Mouse (Mus musculus) limb, embryonic 14.5 days (tissue): ENCODE measurements around the gene Abcb8. TPM values are rescaled to one million over a fixed set of nuclear protein-coding genes. Genes with fewer than 3 reads are reported as not detected.

Experiments used
- ATAC-seq: fragments of 200-750 bp; cut with Nextera tagmentation; 2 replicates; pipeline ENCODE4 v1.8.0; 2017; ENCODE audit warnings: low read depth, moderate number of reproducible peaks, moderate TSS enrichment; ENCODE audit not compliant: low FRiP score
- DNase-seq: peaks from one replicate; pipeline ENCODE4 v3.0.0-alpha.2; 2015; ENCODE audit warnings: low spot score
- H3K27ac ChIP-seq: fragments of 300-500 bp; sonication (generic); replicated peaks from 2 replicates; pipeline ENCODE4 v1.5.1; 2014; ENCODE audit warnings: low read depth, mild to moderate bottlenecking, low read length, moderate library complexity, mixed read lengths
- H3K27me3 ChIP-seq: fragments of 300-500 bp; sonication (generic); 2 replicates; pipeline ENCODE4 v1.6.1; 2014; ENCODE audit warnings: low read length, mixed read lengths; ENCODE audit not compliant: control insufficient read depth, insufficient read depth
- H3K36me3 ChIP-seq: fragments of 300-500 bp; sonication (generic); 2 replicates; pipeline ENCODE4 v1.6.1; 2014; ENCODE audit warnings: mild to moderate bottlenecking, low read length, moderate library complexity, mixed read lengths; ENCODE audit not compliant: control insufficient read depth, insufficient read depth
- H3K4me1 ChIP-seq: fragments of 300-500 bp; sonication (generic); 2 replicates; pipeline ENCODE4 v1.6.1; 2014; ENCODE audit warnings: antibody characterized with exemption, low read length, mixed read lengths; ENCODE audit not compliant: control insufficient read depth, insufficient read depth
- H3K4me2 ChIP-seq: fragments of 300-500 bp; sonication (generic); replicated peaks from 2 replicates; pipeline ENCODE4 v1.6.1; 2014; ENCODE audit warnings: low read depth, mild to moderate bottlenecking, low read length, moderate library complexity; ENCODE audit not compliant: severe bottlenecking
- H3K4me3 ChIP-seq: fragments of 300-500 bp; sonication (generic); replicated peaks from 2 replicates; pipeline ENCODE4 v1.5.1; 2014; ENCODE audit warnings: low read length
- H3K9ac ChIP-seq: fragments of 300-500 bp; sonication (generic); 2 replicates; pipeline ENCODE4 v1.6.1; 2014; ENCODE audit warnings: mild to moderate bottlenecking, low read depth, low read length, moderate library complexity; ENCODE audit not compliant: severe bottlenecking
- H3K9me3 ChIP-seq: fragments of 300-500 bp; sonication (generic); 2 replicates; pipeline ENCODE4 v1.6.1; 2016; ENCODE audit warnings: low read length; ENCODE audit not compliant: control insufficient read depth
- POLR2A ChIP-seq: fragments of 200-500 bp; IDR thresholded peaks from 2 replicates; pipeline ENCODE4 v1.8.0; 2012; ENCODE audit warnings: inconsistent platforms, mild to moderate bottlenecking, moderate library complexity, borderline replicate concordance; ENCODE audit not compliant: insufficient read depth, insufficient read length; ENCODE audit errors: extremely low read depth
- WGBS: fragments of 180-500 bp; shearing (Covaris S2); extraction: QIAGEN DNeasy Blood & Tissue Kit; methylation state at CpG from one replicate; pipeline ENCODE4 v1.1.7; 2014; 5-methylcytosine and 5-hydroxymethylcytosine counted together
- polyA plus RNA-seq, 2 experiments: library from polyadenylated mRNA; depleted of rRNA in 1 of 2; stranded (reverse) in 1 of 2; unstranded in 1 of 2; fragments of >200 nt; fragmentation: Nextera tagmentation in 1 of 2; extraction: Ambion mirVana in 1 of 2; gene quantifications; 2 replicates each; pipeline versions ENCODE4 v1.2.1 to v1.2.3; 2012 to 2014

Abcb8 gene
- polyA plus RNA-seq, 2 experiments: 35.8 to 45.3 TPM

DNA sequence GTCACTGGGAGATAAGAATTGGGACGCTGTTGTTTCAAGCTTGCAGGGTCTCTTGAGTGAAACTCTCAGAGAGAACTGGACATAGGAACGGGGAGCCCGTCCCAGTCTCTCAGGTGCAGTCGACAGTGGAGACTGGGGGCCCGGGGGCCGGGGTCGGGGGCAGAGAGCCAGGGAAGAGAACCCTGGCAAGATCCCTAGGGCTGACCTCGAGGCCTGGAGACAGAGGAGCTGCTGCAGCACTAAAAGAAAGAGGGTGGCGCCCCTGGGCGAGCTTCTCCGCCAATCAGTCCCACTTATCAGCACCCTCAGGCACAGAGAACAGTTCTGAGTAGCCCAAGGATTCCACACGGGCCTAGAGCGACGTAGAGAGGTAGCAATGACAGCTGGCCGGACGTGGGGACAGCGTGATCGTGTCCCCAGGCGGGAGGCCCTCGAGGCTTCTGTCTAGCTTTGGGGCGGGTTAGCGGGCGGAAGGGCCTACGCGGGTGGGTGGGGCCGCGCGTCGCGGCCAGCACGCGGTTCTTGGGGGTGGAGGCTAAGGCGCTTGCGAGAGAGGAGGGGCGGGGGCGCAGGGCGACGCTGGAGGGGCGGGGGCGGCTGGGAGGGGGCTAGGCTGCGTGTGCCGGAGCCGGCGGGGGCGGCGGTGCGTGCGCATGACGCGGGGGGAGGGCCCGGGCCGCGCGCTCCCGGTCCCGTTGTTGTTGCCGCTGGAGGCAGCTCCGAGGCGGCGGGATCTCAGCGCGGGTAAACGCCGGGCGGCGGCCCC, 58.0 kb downstream of the Abcb8 start:
- WGBS: 3% methylated on average over 37 of the region's 66 CpGs
- no peaks in the 10 kb centered on the region for H3K27me3 ChIP-seq
- H3K9ac ChIP-seq: peak overlapping the region; percentile 87
- no peaks in the 10 kb centered on the region; the same call in 1 of the 2 replicates for H3K36me3 ChIP-seq
- H3K4me3 ChIP-seq: peak overlapping the region; percentile 91
- H3K4me2 ChIP-seq: peak overlapping the region; percentile 98
- H3K27ac ChIP-seq: peak overlapping the region; percentile 88
- TF ChIP-seq POLR2A: peak; percentile 53; the same call in 1 of the 2 replicates
- H3K9me3 ChIP-seq: no peaks in the 10 kb centered on the region
- DNase-seq (peak; percentile 87), ATAC-seq (peak; percentile 86)
- H3K4me1 ChIP-seq: peaks cover 38% of the 10 kb centered on the region

DNA sequence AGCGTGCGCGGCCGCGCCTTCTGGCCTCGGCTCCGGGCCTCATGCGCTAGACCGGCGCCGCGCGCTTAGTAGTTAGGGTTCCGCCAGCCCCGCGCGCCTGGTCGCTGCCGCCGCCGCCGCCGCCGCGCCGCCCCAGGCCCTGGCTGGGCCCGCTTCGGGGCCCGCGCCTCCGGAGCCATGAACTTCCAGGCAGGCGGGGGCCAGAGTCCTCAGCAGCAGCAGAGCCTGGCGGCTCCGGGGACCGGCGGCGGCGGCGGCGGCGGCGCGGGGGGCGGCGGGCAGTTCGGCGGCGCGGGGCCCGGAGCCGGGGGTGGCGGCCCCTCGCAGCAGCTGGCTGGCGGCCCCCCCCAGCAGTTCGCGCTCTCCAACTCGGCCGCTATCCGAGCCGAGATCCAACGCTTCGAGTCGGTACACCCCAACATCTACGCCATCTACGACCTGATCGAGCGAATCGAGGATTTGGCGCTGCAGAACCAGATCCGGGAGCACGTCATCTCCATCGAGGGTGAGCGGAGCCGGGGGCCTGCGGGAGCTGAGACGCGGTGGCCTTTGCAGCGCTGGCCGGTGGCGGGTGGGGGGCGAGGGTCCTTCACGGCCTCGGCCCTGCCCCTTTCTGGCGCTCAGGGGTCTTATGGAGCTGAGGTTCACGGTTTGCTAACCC, 58.7 kb downstream of the Abcb8 start, which contains the start of gene Agap3:
Gene Agap3 (plus strand): TSS at position 148 of the 661 bp plus-strand sequence.
- TF ChIP-seq POLR2A: no peak
- peak within 1 kb of the TSS; percentile 87 for H3K9ac ChIP-seq
- H3K9me3 ChIP-seq: no peaks in the 10 kb centered on the region
- peaks cover 34% of the 10 kb centered on the region for H3K4me1 ChIP-seq
- H3K36me3 ChIP-seq: no peaks in the 10 kb centered on the region; the same call in 1 of the 2 replicates
- H3K27ac ChIP-seq: peak within 1 kb of the TSS; percentile 88
- H3K4me2 ChIP-seq: peak within 1 kb of the TSS; percentile 98
- no peak for DNase-seq
- peak; percentile 0 for ATAC-seq
- no peaks in the 10 kb centered on the region for H3K27me3 ChIP-seq
- peak within 1 kb of the TSS; percentile 91 for H3K4me3 ChIP-seq
- under 1% methylated on average over 28 of the region's 85 CpGs for WGBS

DNA sequence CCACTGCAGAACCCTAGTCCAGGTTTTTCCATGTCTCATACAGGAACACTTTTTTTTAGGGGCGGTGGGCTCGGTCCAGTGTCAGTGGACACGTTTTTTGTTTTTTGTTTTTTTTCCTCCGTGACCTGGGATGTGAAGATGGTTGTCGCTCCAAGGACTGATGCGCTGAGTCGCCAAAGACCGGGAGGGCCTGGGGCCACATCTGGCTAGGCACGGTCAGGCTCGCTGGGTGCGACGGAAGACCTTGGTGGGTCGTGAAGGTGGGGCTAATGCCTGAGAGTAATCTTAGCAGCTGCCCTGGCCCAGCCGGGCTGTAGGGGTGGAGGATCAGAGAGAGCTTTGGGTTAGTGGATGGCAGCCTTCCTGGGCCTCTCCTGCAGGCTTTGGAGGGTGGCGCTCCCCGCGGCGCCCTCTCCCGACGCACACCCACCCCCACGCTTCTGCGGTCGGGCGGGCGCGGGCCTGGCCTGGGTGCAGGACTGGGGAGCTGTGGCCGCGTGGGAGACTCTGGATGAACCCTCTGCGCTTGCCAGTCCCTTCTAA, 59.3 kb downstream of the Abcb8 start:
- Histone ChIP-seq H3K27ac (peak overlapping the region; percentile 88), H3K4me1 (peaks cover 31% of the 10 kb centered on the region), H3K9ac (peak overlapping the region; percentile 87), H3K27me3 (no peaks in the 10 kb centered on the region), H3K4me3 (peak overlapping the region; percentile 91), H3K9me3 (no peaks in the 10 kb centered on the region), H3K4me2 (peak overlapping the region; percentile 98), H3K36me3 (peaks cover 4% of the 10 kb centered on the region; the same call in 1 of the 2 replicates)
- no peak for TF ChIP-seq POLR2A
- no peak for DNase-seq
- WGBS: 4% methylated on average over 25 of the region's 29 CpGs
- ATAC-seq: no peak

DNA sequence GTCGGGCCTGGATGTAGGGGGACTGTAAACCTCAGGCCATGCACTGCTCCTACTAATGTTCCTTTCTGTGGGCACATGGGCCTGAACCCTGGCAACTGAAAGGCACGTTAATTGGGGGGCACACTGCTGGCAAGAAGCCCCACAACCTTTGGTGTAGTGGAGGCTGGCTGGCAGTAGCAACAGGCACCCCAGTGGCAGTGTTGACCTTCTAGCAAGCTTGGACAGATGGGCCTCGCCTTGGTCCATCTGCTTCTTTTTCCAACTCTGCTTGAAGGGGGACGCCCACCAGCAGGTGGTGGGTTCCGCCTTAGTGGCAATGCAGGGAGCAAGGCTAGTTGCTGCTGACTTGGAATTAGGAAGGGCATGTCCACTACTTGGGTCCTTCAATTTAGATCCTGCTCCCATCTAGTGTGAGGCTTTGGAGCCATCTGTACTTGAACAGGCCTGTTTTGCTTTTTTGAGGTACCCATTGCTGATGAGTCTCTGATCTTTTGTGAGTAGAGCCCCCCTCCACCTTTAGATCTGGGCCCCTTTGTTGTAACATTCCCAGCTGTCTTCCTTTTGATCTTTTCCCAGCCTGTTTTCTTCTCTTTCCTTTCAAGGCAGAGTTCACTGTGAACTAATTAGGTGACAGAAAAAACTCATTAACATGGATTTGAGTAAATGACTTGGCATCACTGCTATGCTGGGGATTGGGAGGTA, 60.0 kb downstream of the Abcb8 start:
- ATAC-seq: no peak
- WGBS: 13% methylated on average over 5 of the region's 5 CpGs

DNA sequence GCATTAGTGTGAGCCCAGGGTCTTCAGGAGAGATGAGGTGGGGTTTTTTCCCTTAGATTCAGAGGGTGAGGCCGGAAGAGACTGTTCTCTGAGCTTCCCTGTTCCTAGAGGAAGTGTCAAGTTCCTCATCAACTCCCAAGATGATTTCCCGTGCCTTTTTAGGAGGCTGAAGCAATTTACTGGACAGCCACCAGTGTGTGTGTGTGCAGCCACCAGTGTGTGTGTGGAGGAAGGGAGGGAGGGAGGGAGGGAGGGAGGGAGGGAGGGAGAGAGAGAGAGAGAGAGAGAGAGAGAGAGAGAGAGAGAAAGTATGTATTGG, 60.5 kb downstream of the Abcb8 start:
- WGBS: 7% methylated on average over 2 of the region's 2 CpGs
- Histone ChIP-seq H3K4me3 (peak overlapping the region; percentile 91), H3K9me3 (no peaks in the 10 kb centered on the region), H3K4me2 (peak overlapping the region; percentile 98), H3K36me3 (peaks cover 8% of the 10 kb centered on the region; the same call in 1 of the 2 replicates), H3K27ac (no peak overlapping the region), H3K4me1 (peaks cover 27% of the 10 kb centered on the region), H3K27me3 (no peaks in the 10 kb centered on the region), H3K9ac (peak overlapping the region; percentile 87; the same call in 1 of the 2 replicates)
- DNase-seq: no peak
- no peak for TF ChIP-seq POLR2A
- no peak for ATAC-seq

More for the DNA sequence above, 60.0 kb downstream of the Abcb8 start:
- no peak for DNase-seq
- H3K36me3 ChIP-seq: peaks cover 6% of the 10 kb centered on the region; the same call in 1 of the 2 replicates
- peak overlapping the region; percentile 98 for H3K4me2 ChIP-seq
- peak overlapping the region; percentile 91 for H3K4me3 ChIP-seq
- TF ChIP-seq POLR2A: no peak
- peaks cover 27% of the 10 kb centered on the region for H3K4me1 ChIP-seq
- H3K9ac ChIP-seq: peak overlapping the region; percentile 87
- no peaks in the 10 kb centered on the region for H3K27me3 ChIP-seq
- H3K9me3 ChIP-seq: no peaks in the 10 kb centered on the region
- no peak overlapping the region for H3K27ac ChIP-seq
